Mouse (Mus musculus) naive thymus-derived CD4-positive, alpha-beta T cell, adult 2 months (primary cell): ENCODE data around the gene Sacm1l.
A peak's percentile ranks its signal among the peaks of the same experiment; 100 is the strongest.

Source experiments
- DNase-seq: peaks from one replicate; pipeline ENCODE4 v3.0.0-alpha.2; 2011; ENCODE audit warnings: low read depth

The Sacm1l gene

GRCm38 (mm10) chr9:123529392-123530157 is at the start of gene Sacm1l:
Sacm1l (plus strand) TSS chr9:123529759.
- DNase-seq = peak; percentile 99

GRCm38 (mm10) chr9:123479876-123480252 is 49.7 kb upstream of the Sacm1l start:
- no peak for DNase-seq

GRCm38 (mm10) chr9:123480253-123480921 is 49.2 kb upstream of the Sacm1l start:
- peak; percentile 41 for DNase-seq

- peak; percentile 20 for DNase-seq
Observed at GRCm38 (mm10) chr9:123481136-123481535, 48.4 kb upstream of the Sacm1l start.

- DNase-seq = no peak
Observed at GRCm38 (mm10) chr9:123483598-123483997, 46.0 kb upstream of the Sacm1l start.

GRCm38 (mm10) chr9:123484830-123485229 is 44.7 kb upstream of the Sacm1l start:
- DNase-seq = no peak

- no peak for DNase-seq
Observed at GRCm38 (mm10) chr9:123485561-123485960, 44.0 kb upstream of the Sacm1l start.

- DNase-seq = no peak
Observed at GRCm38 (mm10) chr9:123486635-123487034, 42.9 kb upstream of the Sacm1l start.

GRCm38 (mm10) chr9:123489073-123489472 is 40.5 kb upstream of the Sacm1l start:
- DNase-seq = no peak

GRCm38 (mm10) chr9:123489727-123490343 is 39.7 kb upstream of the Sacm1l start:
- DNase-seq = no peak

- no peak for DNase-seq
Observed at GRCm38 (mm10) chr9:123490930-123491329, 38.6 kb upstream of the Sacm1l start.

- DNase-seq = no peak
Observed at GRCm38 (mm10) chr9:123491917-123492585, 37.5 kb upstream of the Sacm1l start.

GRCm38 (mm10) chr9:123496665-123497064 is 32.9 kb upstream of the Sacm1l start:
- no peak for DNase-seq

- peak; percentile 65 for DNase-seq
Observed at GRCm38 (mm10) chr9:123497906-123498305, 31.7 kb upstream of the Sacm1l start.

- no peak for DNase-seq
Observed at GRCm38 (mm10) chr9:123500480-123500879, 29.1 kb upstream of the Sacm1l start.

- no peak for DNase-seq
Observed at GRCm38 (mm10) chr9:123503171-123503834, 26.3 kb upstream of the Sacm1l start.

- DNase-seq = peak; percentile 87
Observed at GRCm38 (mm10) chr9:123504325-123504724, 25.2 kb upstream of the Sacm1l start.

GRCm38 (mm10) chr9:123505598-123505997 is 24.0 kb upstream of the Sacm1l start:
- no peak for DNase-seq

GRCm38 (mm10) chr9:123506270-123507146 is 23.1 kb upstream of the Sacm1l start:
- DNase-seq = no peak

GRCm38 (mm10) chr9:123507380-123507779 is 22.2 kb upstream of the Sacm1l start:
- no peak for DNase-seq

GRCm38 (mm10) chr9:123508986-123509385 is 20.6 kb upstream of the Sacm1l start:
- peak; percentile 40 for DNase-seq
